Mouse (Mus musculus) layer of hippocampus, postnatal 14 days (tissue): ENCODE data around the gene Tpk1. TPM values are rescaled to one million over a fixed set of nuclear protein-coding genes. Genes with fewer than 3 reads are reported as not detected.

ENCODE experiments used
- DNase-seq, 2 experiments: peaks; one replicate each; pipeline ENCODE4 v3.0.0; 2021 to 2022; ENCODE audit warnings: low spot score in 2 of 2, mixed read lengths in 1 of 2
- long read RNA-seq, 2 experiments: library from polyadenylated mRNA; stranded (forward); transcript quantifications; one replicate each; pipeline ENCODE4 v2.0.0; 2021
- total RNA-seq, 2 experiments: library from RNA; stranded (reverse); gene quantifications; 2 replicates each; pipeline ENCODE4 v1.2.3; 2021

Tpk1 gene
- total RNA-seq = 1 to 10 TPM; 2.9 to 3.2 TPM
- long read RNA-seq, experiment 1, partial matches to known transcripts = 0 of 7 reads
- long read RNA-seq, experiment 1, other reads (novel, unspliced or antisense) = 3 of 7 reads
- long read RNA-seq, experiment 2, partial matches to known transcripts = 2 of 6 reads
- long read RNA-seq, experiment 2, other reads (novel, unspliced or antisense) = 2 of 6 reads

DNA sequence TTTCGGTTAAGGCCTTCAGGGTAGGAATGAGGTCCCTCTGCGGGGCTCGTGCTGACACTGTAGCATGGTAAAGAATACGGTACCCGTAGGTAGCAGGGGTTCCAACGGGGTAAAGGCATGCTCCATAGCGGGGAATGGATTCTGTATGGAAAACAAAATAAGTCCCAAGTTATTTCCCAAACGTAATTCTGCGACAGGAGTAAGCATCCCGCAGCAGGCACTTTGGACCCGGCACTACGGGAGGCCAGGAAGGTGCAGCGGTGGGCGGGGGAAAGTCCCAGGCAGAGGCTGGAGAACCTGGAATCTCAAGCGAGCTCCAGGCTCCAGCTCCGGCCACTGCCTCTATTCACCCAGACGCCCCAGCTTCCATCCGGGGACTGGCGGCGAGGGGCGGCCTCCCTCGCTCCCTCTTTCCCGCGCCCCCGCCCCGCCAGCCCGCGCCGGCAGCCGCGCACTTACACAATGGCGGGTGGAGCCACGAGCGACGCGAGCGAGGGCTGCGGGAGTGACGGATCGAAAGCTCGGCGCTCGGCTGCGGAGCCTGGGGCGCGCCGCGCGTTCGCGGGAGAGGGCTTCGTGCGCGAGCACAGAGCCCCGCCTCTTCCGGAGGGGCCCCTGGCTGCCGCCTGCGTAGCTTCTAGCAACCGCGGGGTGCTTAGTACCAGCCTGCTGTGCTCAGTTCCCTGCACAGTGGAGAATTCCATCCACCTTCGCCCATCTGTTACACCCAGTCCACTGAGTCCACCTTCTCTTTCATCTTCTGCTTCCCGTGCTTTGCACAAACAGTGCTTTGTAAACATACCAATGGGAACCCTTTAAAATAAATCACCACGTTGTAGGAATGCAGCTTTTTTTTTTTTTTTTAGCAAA, at the start of gene Tpk1:
Tpk1 (minus strand) TSS at position 602 of the 870 bp plus-strand sequence.
- peak; percentile 91 to 93 for DNase-seq

DNA sequence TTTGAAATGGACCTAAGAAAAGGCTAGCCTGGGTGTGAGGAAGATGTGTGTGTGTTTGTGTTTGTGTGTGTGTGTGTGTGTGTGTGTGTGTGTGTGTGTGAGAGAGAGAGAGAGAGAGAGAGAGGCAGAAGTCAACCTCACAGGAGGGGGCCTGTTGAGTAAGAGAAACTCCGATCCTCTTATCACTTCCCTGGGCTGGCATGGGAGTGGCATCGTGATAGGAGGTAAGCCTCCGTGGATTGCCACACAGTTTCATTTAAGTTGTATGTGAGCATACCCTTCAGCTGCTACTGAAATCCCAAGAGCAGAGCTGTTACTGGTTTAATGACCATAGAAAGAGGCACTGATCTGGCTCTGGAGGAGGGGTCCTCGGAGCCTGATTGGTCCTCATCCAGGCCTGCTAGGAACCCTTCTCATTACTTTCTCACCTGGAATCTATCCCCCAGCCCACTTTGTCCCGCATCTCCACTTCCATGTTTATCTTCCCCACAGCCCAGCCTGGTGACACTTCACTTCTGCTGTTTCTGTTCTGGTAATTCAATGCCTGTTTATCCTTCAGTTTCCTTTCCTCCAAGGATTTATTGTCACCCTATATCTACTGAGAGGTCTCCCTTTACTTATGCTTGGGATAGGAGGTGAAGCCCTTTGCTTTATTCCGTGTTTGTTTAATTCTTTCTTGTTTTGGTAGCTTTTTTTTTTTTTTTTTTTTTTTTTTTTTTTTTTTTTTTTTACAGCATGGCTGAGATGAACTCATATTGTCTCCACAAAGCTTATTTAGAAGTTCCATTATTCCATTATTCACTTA, 36.9 kb upstream of the Tpk1 start:
- no peak for DNase-seq

DNA sequence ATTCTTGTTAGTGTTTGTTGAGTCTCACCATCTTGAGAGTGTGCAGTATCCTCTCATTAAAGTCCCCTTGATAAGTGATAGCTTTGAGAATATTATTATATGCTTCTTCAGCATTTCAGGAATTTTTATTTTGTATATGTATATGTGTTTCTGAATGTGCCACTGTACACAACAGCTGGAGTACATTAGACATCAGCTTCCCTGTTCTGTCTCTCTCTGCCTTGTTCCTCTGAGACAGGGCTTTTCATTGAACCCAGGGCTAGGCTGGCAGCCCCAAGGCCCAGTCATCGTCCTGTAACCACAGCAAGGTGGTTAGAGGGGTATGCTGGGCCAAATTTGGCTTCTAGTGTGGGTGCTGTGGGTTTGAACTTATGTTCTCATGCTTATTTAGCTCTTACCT, 25.8 kb upstream of the Tpk1 start:
- DNase-seq = no peak

- peak in 1 of 2 experiments; percentile 64 for DNase-seq
These were observed 19.9 kb upstream of the Tpk1 start for GRCm38 (mm10) chr6:43685985-43686384.

GRCm38 (mm10) chr6:43682535-43682934, 16.5 kb upstream of the Tpk1 start:
- DNase-seq = no peak

- DNase-seq = no peak
These were observed 12.7 kb upstream of the Tpk1 start for GRCm38 (mm10) chr6:43678689-43679212.

DNA sequence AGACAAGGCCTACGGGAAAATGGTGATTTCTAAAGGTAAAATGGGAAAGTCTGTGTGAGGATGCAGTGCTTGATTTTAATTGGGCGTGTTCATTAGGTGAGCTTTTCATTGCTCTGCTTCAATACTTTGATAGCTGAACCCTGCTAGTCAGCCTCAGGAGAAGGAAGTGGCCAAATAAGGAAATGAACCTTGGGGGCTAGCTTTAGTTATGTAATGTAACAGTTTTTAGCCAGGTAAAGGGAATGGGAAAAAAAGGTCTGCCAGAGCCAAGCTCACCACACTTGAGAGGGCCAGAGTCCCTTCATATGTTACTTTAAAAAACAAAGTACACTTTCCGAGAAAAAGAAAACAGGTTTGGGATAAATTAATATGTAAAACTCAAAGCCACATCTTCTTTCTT, 11.5 kb upstream of the Tpk1 start:
- DNase-seq = no peak

- DNase-seq = no peak
These were observed 10.1 kb upstream of the Tpk1 start for GRCm38 (mm10) chr6:43676139-43676538.

- DNase-seq = no peak
These were observed 9.1 kb upstream of the Tpk1 start for GRCm38 (mm10) chr6:43674986-43675760.

DNA sequence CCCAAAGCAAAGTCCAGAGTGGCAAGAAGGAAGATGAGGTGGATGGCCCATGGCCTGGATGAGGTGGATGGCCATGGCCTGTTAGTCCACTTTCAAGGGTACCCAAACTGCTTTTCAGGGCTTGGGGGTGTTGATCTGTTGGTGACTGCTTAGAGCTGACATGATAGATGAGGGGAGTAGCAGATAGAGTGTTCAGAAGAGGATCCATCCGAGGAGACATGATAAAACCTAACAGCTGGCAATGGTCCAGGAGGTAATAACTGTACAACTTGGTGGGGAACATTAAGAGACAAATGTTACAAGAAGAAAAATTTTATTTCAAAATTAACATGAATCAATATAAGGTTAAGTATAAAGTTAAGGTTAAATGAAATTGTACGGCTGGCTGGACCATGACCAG, 4.9 kb upstream of the Tpk1 start:
- DNase-seq = no peak

DNA sequence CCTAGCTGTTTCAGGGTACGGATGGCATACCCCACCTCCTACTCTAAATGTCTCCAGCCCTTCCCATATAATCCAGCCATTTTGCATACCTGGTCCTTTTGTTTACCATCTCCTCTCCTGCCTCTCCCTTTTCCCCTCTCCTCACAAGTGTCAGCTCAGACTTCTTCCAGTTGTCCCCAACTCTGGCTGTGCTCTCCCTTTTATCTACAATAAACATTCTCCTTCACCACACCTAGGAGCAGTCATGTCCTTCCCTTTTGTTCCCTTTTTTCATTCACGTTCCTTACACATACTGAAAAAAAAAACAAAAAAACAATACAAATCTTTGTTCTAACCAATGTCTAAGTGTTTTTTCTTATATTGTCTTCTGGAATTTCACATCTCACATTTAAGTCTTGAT, 1.6 kb upstream of the Tpk1 start:
- no peak for DNase-seq

DNA sequence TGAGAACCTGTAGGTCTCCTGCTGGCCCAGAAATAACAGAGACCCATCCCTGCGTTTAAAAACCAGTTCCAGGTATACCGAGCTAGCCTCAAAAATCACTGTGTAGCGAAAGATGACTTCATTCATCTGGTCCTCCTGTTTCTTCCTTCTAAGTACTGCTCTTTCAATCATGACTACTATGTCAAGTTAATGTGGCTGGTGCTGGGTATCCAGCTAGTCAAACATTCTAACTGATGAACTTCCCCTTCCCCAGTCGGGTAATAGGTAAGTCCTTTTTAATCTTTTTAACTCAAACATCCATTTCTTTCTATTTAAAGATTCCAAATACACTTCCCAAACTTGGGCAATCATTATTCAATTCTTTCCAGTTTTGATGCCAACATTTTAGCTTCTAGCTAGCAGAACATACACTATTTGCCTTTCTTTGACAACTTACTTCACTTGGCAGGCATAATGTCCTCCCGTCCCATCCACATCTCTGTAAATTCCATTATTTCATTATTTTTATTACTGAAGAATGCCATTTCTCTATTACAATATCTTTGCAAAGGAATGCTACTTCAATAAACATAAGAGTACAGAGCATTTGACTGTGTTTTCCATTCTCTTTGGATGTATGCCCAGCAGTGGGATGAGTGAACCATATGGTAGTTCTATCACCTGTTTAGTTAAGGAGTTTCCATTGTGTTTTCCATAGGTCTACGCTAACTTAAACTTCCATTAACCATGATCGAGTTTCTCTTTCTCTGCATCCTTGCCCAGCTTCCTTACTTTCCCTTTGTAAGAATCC, 728 bp upstream of the Tpk1 start:
- no peak for DNase-seq

- no peak for DNase-seq
These were observed 4.3 kb downstream of the Tpk1 start for GRCm38 (mm10) chr6:43661822-43662221.

DNA sequence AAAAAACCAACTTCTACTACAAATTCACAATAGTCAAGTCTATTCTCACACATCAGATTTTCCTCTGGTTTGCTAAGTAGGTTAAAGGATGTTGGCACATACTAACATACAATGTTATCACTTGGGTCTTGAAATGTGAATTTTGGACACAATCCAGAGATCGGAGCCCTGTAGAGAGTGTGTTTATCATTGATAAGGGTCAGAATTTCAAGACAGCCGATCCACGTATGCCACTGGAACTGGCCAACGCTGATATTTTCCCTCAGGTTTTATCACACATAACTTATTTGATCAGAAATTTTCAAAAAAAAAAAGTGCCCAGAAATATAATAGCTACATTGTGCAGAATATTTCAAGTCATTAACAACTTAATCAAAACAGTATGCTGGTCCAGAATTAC, 7.8 kb downstream of the Tpk1 start:
- DNase-seq = no peak

- DNase-seq = no peak
These were observed 8.2 kb downstream of the Tpk1 start for GRCm38 (mm10) chr6:43657845-43658244.

DNA sequence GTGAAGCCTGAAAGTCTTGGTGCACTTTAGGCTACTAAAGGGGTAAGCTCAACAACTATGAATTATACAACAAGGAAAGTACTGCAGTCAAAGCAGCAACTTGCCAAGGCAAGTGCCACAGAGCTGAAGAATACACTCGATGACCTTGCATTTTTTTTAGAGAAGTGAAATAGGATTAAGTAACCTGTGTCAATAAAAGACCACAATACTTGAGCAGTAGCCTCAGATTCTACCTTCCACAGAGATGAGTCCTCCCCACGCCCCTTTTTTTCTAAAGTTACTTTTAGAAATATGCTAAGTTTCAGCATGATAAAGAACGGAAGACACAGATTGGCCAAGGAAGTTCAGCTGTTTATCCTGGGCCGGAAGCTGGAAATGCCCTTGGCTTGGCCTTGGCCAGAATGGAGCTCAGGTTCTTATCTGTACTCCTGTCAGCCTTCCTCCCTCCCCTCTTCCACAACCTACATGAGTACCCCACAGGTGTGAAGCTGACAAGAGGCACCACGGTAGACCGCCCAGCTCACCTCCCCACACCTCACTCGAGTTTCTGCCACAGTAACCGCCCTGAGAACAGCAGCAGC, 11.1 kb downstream of the Tpk1 start:
- no peak for DNase-seq

DNA sequence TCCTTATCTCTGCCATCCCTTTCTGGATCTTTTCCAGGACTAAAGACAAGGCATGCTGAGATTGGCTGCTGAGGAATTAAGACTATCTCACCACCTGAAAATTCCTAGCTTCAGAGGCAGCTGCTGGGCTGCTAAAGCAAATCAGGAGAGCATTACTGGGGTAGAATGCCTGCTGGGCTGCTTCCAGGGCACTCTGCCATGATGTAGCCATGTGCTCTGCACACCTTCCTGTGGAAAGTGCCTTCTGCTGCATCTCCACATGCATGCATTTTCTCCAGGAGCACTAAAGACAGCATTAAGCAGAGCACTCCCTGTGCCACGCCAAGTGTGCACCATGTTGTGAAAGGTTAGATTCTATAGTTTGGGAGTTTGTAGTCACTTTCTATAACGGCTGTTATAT, 16.6 kb downstream of the Tpk1 start:
- DNase-seq = no peak

DNA sequence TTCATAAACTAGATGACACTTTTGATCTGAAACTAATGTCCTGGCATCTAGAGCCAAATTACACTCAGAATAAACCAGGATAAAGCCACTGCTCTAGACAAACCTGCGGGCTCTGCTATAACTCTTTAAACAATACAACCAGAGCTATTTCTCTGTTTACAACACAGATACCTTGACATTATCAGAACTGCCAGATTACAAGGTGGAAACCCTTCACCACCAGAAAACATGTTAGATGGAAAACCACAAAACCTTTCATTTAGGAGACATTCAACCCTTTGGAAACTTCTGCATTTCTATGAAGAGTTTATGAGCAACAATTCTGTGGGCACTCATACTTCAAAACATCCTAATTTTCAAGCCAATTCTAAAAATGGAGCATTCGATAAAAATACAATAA, 20.4 kb downstream of the Tpk1 start:
- no peak for DNase-seq

- no peak for DNase-seq
These were observed 21.0 kb downstream of the Tpk1 start for GRCm38 (mm10) chr6:43645105-43645504.

DNA sequence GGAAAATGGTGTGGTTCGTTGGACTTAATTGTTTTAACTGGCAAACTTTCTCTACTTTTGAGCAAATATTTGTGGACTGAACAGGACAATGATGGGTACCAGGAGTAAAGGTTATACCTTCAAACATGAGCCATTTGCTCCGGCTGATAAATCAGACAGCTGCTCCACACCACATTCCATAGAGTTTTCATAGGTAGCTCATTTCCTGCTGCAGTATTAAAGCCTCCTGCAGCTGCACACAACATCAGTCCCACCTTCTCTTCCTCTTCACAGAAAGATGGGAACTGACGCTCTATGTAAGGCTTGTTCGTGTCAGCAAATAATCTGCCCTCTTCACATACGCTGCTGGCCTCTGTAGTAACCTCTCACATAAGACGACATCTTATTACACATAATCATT, 22.4 kb downstream of the Tpk1 start:
- DNase-seq = no peak
